Mouse (Mus musculus): ENCODE data around the gene Ppm1l. TPM values are rescaled to one million over a fixed set of nuclear protein-coding genes. Genes with fewer than 3 reads are reported as not detected.
"Not testable (repeated sequence)": the region's sequence is repeated elsewhere in the genome, so short reads cannot be mapped to it uniquely, and the experiment has no call there.

The Ppm1l gene
- polyA plus RNA-seq, 1 experiment from 2014 or later = 7.3 TPM

DNA sequence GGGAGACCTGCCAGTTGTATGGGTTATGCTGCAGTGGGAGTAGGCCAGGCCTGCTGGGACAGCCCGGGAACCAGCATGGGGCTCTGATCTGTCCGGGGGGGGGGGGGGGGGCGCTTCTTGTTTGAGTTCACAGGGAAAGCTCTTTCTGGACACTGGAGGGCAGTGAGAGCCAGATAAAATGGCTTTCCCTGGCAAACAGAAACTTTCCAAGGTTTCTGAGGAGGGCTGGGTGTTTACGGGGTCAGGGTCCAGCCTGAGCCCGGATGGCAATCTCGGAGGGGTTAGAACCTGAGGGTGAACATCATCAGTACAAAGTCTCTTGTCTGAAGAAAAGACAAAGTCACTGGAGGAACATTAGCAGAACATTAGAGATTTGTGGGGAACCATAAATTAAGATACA is 246.7 kb downstream of the Ppm1l start:
- ATAC-seq (replicated peaks; ENCODE audit: low FRiP score, low TSS enrichment, low read depth) = no peak
- Histone ChIP-seq H3K36me3 (ENCODE audit: control insufficient read depth, insufficient read depth, low read length) (no peaks in the 10 kb centered on the region), H3K9ac (ENCODE audit: low read length) (no peak overlapping the region), H3K4me3 (ENCODE audit: low read depth, low read length) (no peak overlapping the region), H3K9me3 (ENCODE audit: control insufficient read depth, low read length) (no peaks in the 10 kb centered on the region), H3K27me3 (replicated peaks; ENCODE audit: control insufficient read depth, insufficient read depth, low read length) (no peaks in the 10 kb centered on the region), H3K4me2 (ENCODE audit: low read length) (no peak overlapping the region), H3K4me1 (replicated peaks; ENCODE audit: control insufficient read depth, insufficient read depth, low read length) (peaks cover 5% of the 10 kb centered on the region; the same call in 1 of the 2 replicates), H3K27ac (ENCODE audit: low read depth) (no peak overlapping the region)
- DNase-seq (ENCODE audit: low spot score) = no peak
- 78% methylated on average over 4 of the region's 6 CpGs for WGBS

DNA sequence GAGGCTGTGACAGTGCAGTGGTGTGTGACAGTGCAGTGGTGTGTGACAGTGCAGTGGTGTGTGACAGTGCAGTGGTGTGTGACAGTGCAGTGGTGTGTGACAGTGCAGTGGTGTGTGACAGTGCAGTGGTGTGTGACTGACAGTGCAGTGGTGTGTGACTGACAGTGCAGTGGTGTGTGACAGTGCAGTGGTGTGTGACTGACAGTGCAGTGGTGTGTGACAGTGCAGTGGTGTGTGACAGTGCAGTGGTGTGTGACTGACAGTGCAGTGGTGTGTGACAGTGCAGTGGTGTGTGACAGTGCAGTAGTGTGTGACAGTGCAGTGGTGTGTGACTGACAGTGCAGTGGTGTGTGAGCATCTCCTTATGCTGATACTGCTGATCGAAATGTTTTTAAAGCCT is 248.9 kb downstream of the Ppm1l start:
- H3K36me3 ChIP-seq (ENCODE audit: control insufficient read depth, insufficient read depth, low read length); H3K27me3 ChIP-seq (replicated peaks; ENCODE audit: control insufficient read depth, insufficient read depth, low read length); H3K4me1 ChIP-seq (replicated peaks; ENCODE audit: control insufficient read depth, insufficient read depth, low read length); H3K27ac ChIP-seq (ENCODE audit: low read depth); DNase-seq (ENCODE audit: low spot score); H3K9me3 ChIP-seq (ENCODE audit: control insufficient read depth, low read length); H3K9ac ChIP-seq (ENCODE audit: low read length); ATAC-seq (replicated peaks; ENCODE audit: low FRiP score, low TSS enrichment, low read depth); H3K4me2 ChIP-seq (ENCODE audit: low read length); H3K4me3 ChIP-seq (ENCODE audit: low read depth, low read length): not testable (repeated sequence)
- WGBS = 97% methylated on average over 1 of the region's 1 CpGs

DNA sequence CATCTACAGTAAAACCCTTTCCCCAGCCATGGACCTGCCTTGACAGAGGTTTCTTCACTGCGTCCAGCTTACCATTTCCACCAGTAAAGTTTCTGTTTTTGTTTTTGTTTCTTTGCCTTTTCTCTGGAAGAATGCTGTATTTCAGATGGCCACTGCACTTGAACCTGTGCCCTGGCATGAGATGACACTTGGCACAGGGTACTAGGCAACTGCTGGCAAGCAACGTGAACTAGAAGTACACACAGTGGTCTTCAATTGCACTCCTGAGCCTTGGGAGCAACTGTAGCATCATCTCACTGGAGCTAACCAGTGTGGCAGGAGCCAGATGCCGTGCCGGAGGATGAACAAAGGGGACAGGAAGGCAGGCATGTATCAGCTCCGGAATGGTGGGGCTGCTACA is 255.9 kb downstream of the Ppm1l start:
- Histone ChIP-seq H3K4me3 (ENCODE audit: low read depth, low read length) (no peak overlapping the region), H3K9me3 (ENCODE audit: control insufficient read depth, low read length) (no peaks in the 10 kb centered on the region), H3K9ac (ENCODE audit: low read length) (no peak overlapping the region), H3K27me3 (replicated peaks; ENCODE audit: control insufficient read depth, insufficient read depth, low read length) (no peaks in the 10 kb centered on the region), H3K4me2 (ENCODE audit: low read length) (no peak overlapping the region), H3K4me1 (replicated peaks; ENCODE audit: control insufficient read depth, insufficient read depth, low read length) (no peaks in the 10 kb centered on the region), H3K36me3 (ENCODE audit: control insufficient read depth, insufficient read depth, low read length) (peaks cover 19% of the 10 kb centered on the region), H3K27ac (ENCODE audit: low read depth) (no peak overlapping the region)
- DNase-seq (ENCODE audit: low spot score) (no peak), ATAC-seq (replicated peaks; ENCODE audit: low FRiP score, low TSS enrichment, low read depth) (no peak)
- 91% methylated on average over 5 of the region's 5 CpGs for WGBS

DNA sequence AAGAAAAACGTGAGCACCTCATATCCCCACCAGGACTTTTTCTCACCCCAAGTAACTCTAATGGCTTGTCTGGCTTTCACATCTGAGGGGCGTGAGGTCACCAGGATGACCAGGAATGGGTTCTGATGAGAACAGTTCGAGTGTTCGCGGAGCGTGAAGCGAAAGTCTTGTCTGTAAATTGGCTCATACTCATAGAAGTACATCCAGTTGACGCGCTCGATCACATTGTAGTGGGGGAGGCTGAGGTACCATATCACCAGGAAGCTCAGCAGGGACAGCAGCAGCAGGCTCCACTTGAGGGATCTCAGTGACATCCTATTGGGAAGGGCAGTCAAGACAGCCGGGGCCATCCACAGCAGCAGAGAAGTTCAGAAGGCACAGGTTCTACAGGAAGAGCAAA is 258.9 kb downstream of the Ppm1l start:
- no peak for ATAC-seq (replicated peaks; ENCODE audit: low FRiP score, low TSS enrichment, low read depth)
- Histone ChIP-seq H3K4me3 (ENCODE audit: low read depth, low read length) (no peak overlapping the region), H3K36me3 (ENCODE audit: control insufficient read depth, insufficient read depth, low read length) (peaks cover 25% of the 10 kb centered on the region), H3K9ac (ENCODE audit: low read length) (no peak overlapping the region), H3K27me3 (replicated peaks; ENCODE audit: control insufficient read depth, insufficient read depth, low read length) (no peaks in the 10 kb centered on the region), H3K4me1 (replicated peaks; ENCODE audit: control insufficient read depth, insufficient read depth, low read length) (no peaks in the 10 kb centered on the region), H3K4me2 (ENCODE audit: low read length) (no peak overlapping the region), H3K9me3 (ENCODE audit: control insufficient read depth, low read length) (no peaks in the 10 kb centered on the region), H3K27ac (ENCODE audit: low read depth) (no peak overlapping the region)
- DNase-seq (ENCODE audit: low spot score) = no peak
- 94% methylated on average over 11 of the region's 11 CpGs for WGBS

DNA sequence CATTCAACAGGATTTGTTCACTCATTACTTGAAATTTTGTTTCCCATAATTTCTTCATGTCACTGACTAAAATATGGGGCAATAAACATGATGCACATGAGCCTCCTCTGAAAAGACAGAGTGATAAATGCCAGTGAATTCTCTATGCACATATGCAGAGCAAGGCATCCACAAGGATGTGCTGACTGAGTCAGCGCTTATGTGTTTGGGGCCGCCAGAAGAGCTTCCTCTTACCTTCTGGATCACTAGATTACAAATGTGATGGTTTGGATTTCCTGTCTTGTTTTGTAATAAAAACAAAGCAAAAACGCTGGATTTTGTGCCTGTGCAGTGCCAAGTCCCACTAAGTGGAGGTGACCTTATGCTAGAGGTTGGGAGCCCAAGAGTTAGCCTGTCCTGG is 260.1 kb downstream of the Ppm1l start:
- Histone ChIP-seq H3K9me3 (ENCODE audit: control insufficient read depth, low read length) (no peaks in the 10 kb centered on the region), H3K9ac (ENCODE audit: low read length) (no peak overlapping the region), H3K27ac (ENCODE audit: low read depth) (no peak overlapping the region), H3K4me2 (ENCODE audit: low read length) (no peak overlapping the region), H3K27me3 (replicated peaks; ENCODE audit: control insufficient read depth, insufficient read depth, low read length) (no peaks in the 10 kb centered on the region), H3K4me3 (ENCODE audit: low read depth, low read length) (no peak overlapping the region), H3K36me3 (ENCODE audit: control insufficient read depth, insufficient read depth, low read length) (peaks cover 25% of the 10 kb centered on the region), H3K4me1 (replicated peaks; ENCODE audit: control insufficient read depth, insufficient read depth, low read length) (no peaks in the 10 kb centered on the region)
- ATAC-seq (replicated peaks; ENCODE audit: low FRiP score, low TSS enrichment, low read depth) = no peak
- WGBS = 78% methylated on average over 3 of the region's 3 CpGs
- no peak for DNase-seq (ENCODE audit: low spot score)

DNA sequence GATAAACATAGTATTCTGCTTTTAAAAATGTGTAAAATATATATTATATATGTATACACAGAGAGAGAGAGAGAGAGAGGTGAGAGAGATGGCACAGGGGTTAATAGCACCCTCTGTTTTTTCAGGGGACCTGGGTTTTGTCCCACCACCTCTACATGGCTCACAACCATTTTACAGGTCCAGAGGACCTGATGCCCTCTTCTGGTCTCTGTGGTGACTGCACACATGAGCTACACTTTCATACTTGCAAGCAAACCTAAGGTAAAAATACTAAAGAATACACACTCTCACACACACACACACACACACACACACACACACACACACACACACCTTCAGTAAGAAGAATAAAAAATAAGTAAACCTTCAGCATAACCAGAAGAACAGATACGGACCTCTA is 262.1 kb downstream of the Ppm1l start:
- Histone ChIP-seq H3K27ac (ENCODE audit: low read depth) (no peak overlapping the region), H3K4me2 (ENCODE audit: low read length) (no peak overlapping the region), H3K4me3 (ENCODE audit: low read depth, low read length) (no peak overlapping the region), H3K4me1 (replicated peaks; ENCODE audit: control insufficient read depth, insufficient read depth, low read length) (no peaks in the 10 kb centered on the region), H3K9ac (ENCODE audit: low read length) (no peak overlapping the region), H3K27me3 (replicated peaks; ENCODE audit: control insufficient read depth, insufficient read depth, low read length) (no peaks in the 10 kb centered on the region), H3K36me3 (ENCODE audit: control insufficient read depth, insufficient read depth, low read length) (peaks cover 25% of the 10 kb centered on the region), H3K9me3 (ENCODE audit: control insufficient read depth, low read length) (no peaks in the 10 kb centered on the region)
- DNase-seq (ENCODE audit: low spot score) (no peak), ATAC-seq (replicated peaks; ENCODE audit: low FRiP score, low TSS enrichment, low read depth) (no peak)
- 100% methylated on average over 1 of the region's 1 CpGs for WGBS

DNA sequence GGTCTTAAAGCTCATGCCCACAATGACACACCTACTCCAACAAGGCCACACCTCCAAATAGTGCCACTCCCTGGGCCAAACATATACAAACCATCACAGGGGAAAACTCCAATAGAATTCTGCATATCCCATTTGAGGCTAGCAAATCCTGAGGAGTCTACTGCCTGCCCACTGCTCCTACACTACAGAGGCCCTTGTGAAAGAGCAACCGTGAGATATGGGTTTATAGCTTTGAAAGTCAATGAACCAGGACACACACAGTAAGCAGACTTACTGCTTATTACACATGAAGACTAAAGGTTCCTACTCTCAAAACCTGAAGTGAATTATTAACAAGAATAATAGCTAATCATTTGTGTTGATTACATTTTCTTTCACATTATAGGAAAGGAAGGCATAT is 267.1 kb downstream of the Ppm1l start:
- no peaks in the 10 kb centered on the region for H3K4me1 ChIP-seq (replicated peaks; ENCODE audit: control insufficient read depth, insufficient read depth, low read length)
- no peak overlapping the region for H3K4me3 ChIP-seq (ENCODE audit: low read depth, low read length)
- ATAC-seq (replicated peaks; ENCODE audit: low FRiP score, low TSS enrichment, low read depth) = no peak
- no peaks in the 10 kb centered on the region for H3K9me3 ChIP-seq (ENCODE audit: control insufficient read depth, low read length)
- DNase-seq (ENCODE audit: low spot score) = no peak
- H3K9ac ChIP-seq (ENCODE audit: low read length) = no peak overlapping the region
- WGBS = 84% methylated on average over 1 of the region's 1 CpGs
- H3K27ac ChIP-seq (ENCODE audit: low read depth) = no peak overlapping the region
- H3K27me3 ChIP-seq (replicated peaks; ENCODE audit: control insufficient read depth, insufficient read depth, low read length) = no peaks in the 10 kb centered on the region
- H3K4me2 ChIP-seq (ENCODE audit: low read length) = no peak overlapping the region
- H3K36me3 ChIP-seq (ENCODE audit: control insufficient read depth, insufficient read depth, low read length) = no peaks in the 10 kb centered on the region

GRCm38 (mm10) chr3:69588101-69588760 is 271.6 kb downstream of the Ppm1l start:
- Histone ChIP-seq H3K9me3 (ENCODE audit: control insufficient read depth, low read length) (no peaks in the 10 kb centered on the region), H3K4me1 (replicated peaks; ENCODE audit: control insufficient read depth, insufficient read depth, low read length) (no peaks in the 10 kb centered on the region), H3K4me3 (ENCODE audit: low read depth, low read length) (no peak overlapping the region), H3K36me3 (ENCODE audit: control insufficient read depth, insufficient read depth, low read length) (no peaks in the 10 kb centered on the region), H3K27ac (ENCODE audit: low read depth) (no peak overlapping the region), H3K9ac (ENCODE audit: low read length) (no peak overlapping the region), H3K4me2 (ENCODE audit: low read length) (no peak overlapping the region), H3K27me3 (replicated peaks; ENCODE audit: control insufficient read depth, insufficient read depth, low read length) (no peaks in the 10 kb centered on the region)
- ATAC-seq (replicated peaks; ENCODE audit: low FRiP score, low TSS enrichment, low read depth) = no peak
- WGBS = 46% methylated on average over 10 of the region's 10 CpGs
- DNase-seq (ENCODE audit: low spot score) = no peak

GRCm38 (mm10) chr3:69593426-69593825 is 276.8 kb downstream of the Ppm1l start:
- ATAC-seq (replicated peaks; ENCODE audit: low FRiP score, low TSS enrichment, low read depth) = no peak
- Histone ChIP-seq H3K27ac (ENCODE audit: low read depth) (no peak overlapping the region), H3K4me3 (ENCODE audit: low read depth, low read length) (no peak overlapping the region), H3K36me3 (ENCODE audit: control insufficient read depth, insufficient read depth, low read length) (no peaks in the 10 kb centered on the region), H3K9ac (ENCODE audit: low read length) (no peak overlapping the region), H3K9me3 (ENCODE audit: control insufficient read depth, low read length) (no peaks in the 10 kb centered on the region), H3K4me2 (ENCODE audit: low read length) (no peak overlapping the region), H3K27me3 (replicated peaks; ENCODE audit: control insufficient read depth, insufficient read depth, low read length) (no peaks in the 10 kb centered on the region), H3K4me1 (replicated peaks; ENCODE audit: control insufficient read depth, insufficient read depth, low read length) (peaks cover 4% of the 10 kb centered on the region; the same call in 1 of the 2 replicates)
- 90% methylated on average over 8 of the region's 8 CpGs for WGBS
- DNase-seq (ENCODE audit: low spot score) = no peak
